Mouse (Mus musculus): ENCODE results near the gene Auts2. TPM values are rescaled to one million over a fixed set of nuclear protein-coding genes. Genes with fewer than 3 reads are reported as not detected.

Auts2 gene
- polyA plus RNA-seq, 1 experiment from 2014 or later = 1.0 TPM

DNA sequence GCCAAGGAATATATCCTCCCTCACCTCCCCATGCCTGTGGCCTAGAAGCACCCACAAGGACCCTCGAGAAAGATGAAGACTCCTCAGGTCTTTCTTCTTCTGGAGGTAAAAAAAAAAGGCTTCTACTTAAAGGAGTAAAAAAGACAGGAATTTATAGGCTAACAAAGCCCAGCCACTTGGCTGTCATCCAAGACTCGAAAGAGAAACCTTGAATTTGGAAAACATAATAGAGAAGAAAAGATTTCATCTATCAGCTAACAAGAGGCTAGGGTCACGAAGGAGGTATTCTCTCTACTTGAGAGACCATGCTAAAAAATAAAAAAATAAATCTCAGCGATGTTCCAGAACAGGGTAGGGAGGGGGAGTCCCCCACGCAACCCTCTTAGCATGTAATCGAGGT is 793.9 kb downstream of the Auts2 start:
- no peaks in the 10 kb centered on the region for H3K27me3 ChIP-seq (ENCODE audit: insufficient read depth, low read length)
- no peaks in the 10 kb centered on the region for H3K36me3 ChIP-seq (replicated peaks; ENCODE audit: insufficient read depth, low read length)
- H3K4me2 ChIP-seq (ENCODE audit: low read depth, low read length) = no peak overlapping the region
- no peak overlapping the region for H3K9ac ChIP-seq (replicated peaks)
- DNase-seq (no peak), ATAC-seq (no peak)
- WGBS (ENCODE audit: insufficient replicate concordance) = 57% methylated on average over 6 of the region's 6 CpGs
- no peak overlapping the region for H3K27ac ChIP-seq (ENCODE audit: low read depth)
- H3K4me1 ChIP-seq (ENCODE audit: insufficient read depth) = no peaks in the 10 kb centered on the region
- no peak overlapping the region for H3K4me3 ChIP-seq (ENCODE audit: low read depth, low read length)
- TF ChIP-seq EP300 (IDR thresholded peaks at IDR 0.05; ENCODE audit: low read depth) = no peak
- no peak for TF ChIP-seq CTCF (IDR thresholded peaks at IDR 0.05; ENCODE audit: low read depth)
- no peaks in the 10 kb centered on the region for H3K9me3 ChIP-seq (ENCODE audit: low read length)

DNA sequence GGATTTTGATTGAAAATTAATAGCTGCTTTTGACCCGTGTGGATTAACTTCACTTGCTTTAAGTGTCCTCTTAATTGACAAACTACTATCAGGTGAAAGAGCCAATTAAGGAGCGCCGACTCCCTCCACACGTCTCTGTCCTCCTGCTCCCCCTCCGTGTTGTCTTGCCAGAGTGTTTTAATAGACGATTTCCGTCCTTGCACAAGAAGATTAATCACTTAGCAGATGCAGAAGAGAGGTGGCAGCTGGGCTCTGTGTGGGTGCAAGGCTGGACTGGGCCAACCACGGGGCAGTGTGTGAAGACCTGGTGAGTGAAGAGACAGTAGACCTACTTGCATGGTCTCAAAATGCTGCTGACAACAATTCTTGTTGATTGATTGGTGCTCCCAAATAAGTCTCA is 800.1 kb downstream of the Auts2 start:
- DNase-seq (no peak), ATAC-seq (no peak)
- Histone ChIP-seq H3K27me3 (ENCODE audit: insufficient read depth, low read length) (no peaks in the 10 kb centered on the region), H3K9me3 (ENCODE audit: low read length) (no peaks in the 10 kb centered on the region), H3K36me3 (replicated peaks; ENCODE audit: insufficient read depth, low read length) (no peaks in the 10 kb centered on the region), H3K4me2 (ENCODE audit: low read depth, low read length) (no peak overlapping the region), H3K4me3 (ENCODE audit: low read depth, low read length) (no peak overlapping the region), H3K4me1 (ENCODE audit: insufficient read depth) (no peaks in the 10 kb centered on the region), H3K27ac (ENCODE audit: low read depth) (no peak overlapping the region), H3K9ac (replicated peaks) (no peak overlapping the region)
- TF ChIP-seq EP300 (IDR thresholded peaks at IDR 0.05; ENCODE audit: low read depth) = no peak
- TF ChIP-seq CTCF (IDR thresholded peaks at IDR 0.05; ENCODE audit: low read depth) = no peak
- WGBS (ENCODE audit: insufficient replicate concordance) = 69% methylated on average over 8 of the region's 8 CpGs

DNA sequence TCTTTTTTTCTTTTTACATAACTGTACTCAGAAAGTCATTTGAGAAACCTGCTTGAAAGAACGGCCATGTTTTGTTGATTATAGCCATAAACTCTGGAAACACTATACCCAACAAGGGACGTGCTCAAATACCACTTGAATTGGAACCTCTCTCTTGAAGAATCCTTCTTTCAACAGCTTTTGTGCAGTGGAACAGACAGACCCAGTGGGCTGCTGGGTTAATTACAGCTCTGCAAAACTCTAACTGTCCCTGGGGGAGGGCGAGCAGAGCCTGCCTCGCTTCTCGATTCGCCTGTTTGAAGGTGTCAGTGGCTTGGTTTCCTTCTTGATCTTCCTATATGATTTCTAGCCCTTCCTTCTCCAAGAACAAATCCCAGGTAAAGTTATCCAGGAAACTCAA is 805.7 kb downstream of the Auts2 start:
- H3K27me3 ChIP-seq (ENCODE audit: insufficient read depth, low read length) = no peaks in the 10 kb centered on the region
- no peak overlapping the region for H3K4me3 ChIP-seq (ENCODE audit: low read depth, low read length)
- H3K9ac ChIP-seq (replicated peaks) = no peak overlapping the region
- 79% methylated on average over 6 of the region's 6 CpGs for WGBS (ENCODE audit: insufficient replicate concordance)
- ATAC-seq (no peak), DNase-seq (no peak)
- no peak for TF ChIP-seq EP300 (IDR thresholded peaks at IDR 0.05; ENCODE audit: low read depth)
- no peak for TF ChIP-seq CTCF (IDR thresholded peaks at IDR 0.05; ENCODE audit: low read depth)
- H3K4me2 ChIP-seq (ENCODE audit: low read depth, low read length) = no peak overlapping the region
- no peaks in the 10 kb centered on the region for H3K36me3 ChIP-seq (replicated peaks; ENCODE audit: insufficient read depth, low read length)
- peaks cover 9% of the 10 kb centered on the region; the same call in 1 of the 2 replicates for H3K4me1 ChIP-seq (ENCODE audit: insufficient read depth)
- H3K27ac ChIP-seq (ENCODE audit: low read depth) = no peak overlapping the region
- no peaks in the 10 kb centered on the region for H3K9me3 ChIP-seq (ENCODE audit: low read length)

DNA sequence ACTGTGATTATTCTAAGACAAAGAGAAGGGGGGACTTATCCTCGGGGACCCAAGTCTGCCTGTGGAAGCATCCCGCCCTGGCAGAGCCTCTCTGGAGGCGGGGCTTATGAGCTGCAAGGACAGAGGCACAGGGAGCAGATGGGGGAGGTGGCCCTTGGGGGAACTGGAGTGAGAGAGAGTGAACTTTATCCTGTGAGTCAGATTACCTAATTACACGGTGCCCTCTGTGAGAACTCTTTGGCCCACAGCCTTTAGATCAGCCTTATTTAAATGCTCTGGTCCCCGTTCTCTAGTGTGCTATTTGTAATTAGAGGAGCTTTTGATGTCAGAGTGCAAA is 809.9 kb downstream of the Auts2 start:
- DNase-seq (peak; percentile 58), ATAC-seq (peak; percentile 94)
- Histone ChIP-seq H3K9ac (replicated peaks) (no peak overlapping the region), H3K4me3 (ENCODE audit: low read depth, low read length) (no peak overlapping the region), H3K36me3 (replicated peaks; ENCODE audit: insufficient read depth, low read length) (no peaks in the 10 kb centered on the region), H3K9me3 (ENCODE audit: low read length) (no peaks in the 10 kb centered on the region), H3K27ac (ENCODE audit: low read depth) (no peak overlapping the region), H3K4me2 (ENCODE audit: low read depth, low read length) (no peak overlapping the region), H3K27me3 (ENCODE audit: insufficient read depth, low read length) (no peaks in the 10 kb centered on the region), H3K4me1 (ENCODE audit: insufficient read depth) (peaks cover 9% of the 10 kb centered on the region; the same call in 1 of the 2 replicates)
- TF ChIP-seq CTCF (IDR thresholded peaks at IDR 0.05; ENCODE audit: low read depth) = no peak
- peak; percentile 24; the same call in 1 of the 2 replicates for TF ChIP-seq EP300 (IDR thresholded peaks at IDR 0.05; ENCODE audit: low read depth)
- WGBS (ENCODE audit: insufficient replicate concordance) = 12% methylated on average over 5 of the region's 5 CpGs

DNA sequence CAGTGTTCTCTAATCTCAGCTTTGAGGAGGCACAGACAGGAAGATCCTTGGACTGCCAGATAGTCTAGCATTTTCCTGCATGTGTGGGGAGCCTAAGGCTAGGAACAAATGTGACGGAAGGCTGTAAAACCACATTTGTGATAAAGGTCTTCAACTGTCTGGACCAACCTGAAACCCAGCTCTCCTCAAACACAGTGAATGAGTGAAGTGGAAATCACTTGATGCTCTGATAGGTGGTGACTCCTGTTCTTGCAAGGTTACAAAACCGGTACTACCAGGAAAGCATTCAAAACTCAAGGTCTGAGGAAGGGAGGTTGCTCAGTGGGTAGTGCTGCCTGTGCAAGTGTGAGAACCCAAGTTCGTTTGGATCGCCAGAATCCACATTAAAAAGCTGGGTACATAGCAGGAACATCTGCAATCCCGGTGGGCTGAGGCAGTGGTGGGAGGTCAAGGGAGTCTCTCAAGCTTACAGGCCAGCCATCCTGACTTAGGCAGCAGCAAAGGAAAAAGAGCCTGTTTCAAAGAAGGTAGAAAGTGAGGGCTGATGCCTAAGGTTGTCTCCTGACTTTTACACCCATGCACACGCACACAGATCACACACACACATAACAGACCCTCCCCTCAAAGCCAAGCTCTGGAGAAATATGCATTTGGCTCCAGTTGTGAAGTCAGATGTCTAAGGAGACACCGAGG is 810.4 kb downstream of the Auts2 start:
- no peaks in the 10 kb centered on the region for H3K9me3 ChIP-seq (ENCODE audit: low read length)
- H3K4me1 ChIP-seq (ENCODE audit: insufficient read depth) = peaks cover 9% of the 10 kb centered on the region; the same call in 1 of the 2 replicates
- H3K27ac ChIP-seq (ENCODE audit: low read depth) = no peak overlapping the region
- H3K9ac ChIP-seq (replicated peaks) = no peak overlapping the region
- TF ChIP-seq CTCF (IDR thresholded peaks at IDR 0.05; ENCODE audit: low read depth) (no peak), EP300 (IDR thresholded peaks at IDR 0.05; ENCODE audit: low read depth) (no peak)
- no peak overlapping the region for H3K4me2 ChIP-seq (ENCODE audit: low read depth, low read length)
- no peaks in the 10 kb centered on the region for H3K27me3 ChIP-seq (ENCODE audit: insufficient read depth, low read length)
- no peak overlapping the region for H3K4me3 ChIP-seq (ENCODE audit: low read depth, low read length)
- no peaks in the 10 kb centered on the region for H3K36me3 ChIP-seq (replicated peaks; ENCODE audit: insufficient read depth, low read length)
- no peak for DNase-seq
- whole genome bisulfite sequencing (ENCODE audit: insufficient replicate concordance) = 44% methylated on average over 7 of the region's 7 CpGs
- no peak for ATAC-seq

DNA sequence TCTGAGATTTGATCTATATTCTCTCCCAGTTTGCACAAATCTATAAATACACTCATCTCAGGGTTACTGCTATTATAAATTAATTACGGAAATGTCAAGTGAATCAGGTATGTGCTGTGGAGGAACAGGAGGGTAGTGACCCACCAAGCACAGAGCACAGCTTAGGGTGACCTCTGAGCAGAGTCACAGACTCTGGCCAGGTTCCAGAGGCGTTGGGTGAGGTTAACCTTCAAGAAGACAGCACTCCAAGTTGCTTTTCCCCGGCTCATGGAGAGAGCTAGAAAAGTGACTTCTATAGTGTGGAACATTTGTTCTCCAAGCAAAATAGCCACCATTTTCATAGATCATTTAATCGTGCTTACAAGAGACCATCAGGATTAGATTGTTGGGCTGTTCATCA is 813.7 kb downstream of the Auts2 start:
- Histone ChIP-seq H3K9ac (replicated peaks) (no peak overlapping the region), H3K27me3 (ENCODE audit: insufficient read depth, low read length) (no peaks in the 10 kb centered on the region), H3K4me1 (ENCODE audit: insufficient read depth) (peaks cover 9% of the 10 kb centered on the region; the same call in 1 of the 2 replicates), H3K36me3 (replicated peaks; ENCODE audit: insufficient read depth, low read length) (no peaks in the 10 kb centered on the region), H3K4me2 (ENCODE audit: low read depth, low read length) (no peak overlapping the region), H3K9me3 (ENCODE audit: low read length) (no peaks in the 10 kb centered on the region), H3K27ac (ENCODE audit: low read depth) (no peak overlapping the region), H3K4me3 (ENCODE audit: low read depth, low read length) (no peak overlapping the region)
- ATAC-seq (no peak), DNase-seq (no peak)
- WGBS (ENCODE audit: insufficient replicate concordance) = 75% methylated on average over 4 of the region's 4 CpGs
- no peak for TF ChIP-seq CTCF (IDR thresholded peaks at IDR 0.05; ENCODE audit: low read depth)
- TF ChIP-seq EP300 (IDR thresholded peaks at IDR 0.05; ENCODE audit: low read depth) = no peak
